In the genomic region with DNA sequence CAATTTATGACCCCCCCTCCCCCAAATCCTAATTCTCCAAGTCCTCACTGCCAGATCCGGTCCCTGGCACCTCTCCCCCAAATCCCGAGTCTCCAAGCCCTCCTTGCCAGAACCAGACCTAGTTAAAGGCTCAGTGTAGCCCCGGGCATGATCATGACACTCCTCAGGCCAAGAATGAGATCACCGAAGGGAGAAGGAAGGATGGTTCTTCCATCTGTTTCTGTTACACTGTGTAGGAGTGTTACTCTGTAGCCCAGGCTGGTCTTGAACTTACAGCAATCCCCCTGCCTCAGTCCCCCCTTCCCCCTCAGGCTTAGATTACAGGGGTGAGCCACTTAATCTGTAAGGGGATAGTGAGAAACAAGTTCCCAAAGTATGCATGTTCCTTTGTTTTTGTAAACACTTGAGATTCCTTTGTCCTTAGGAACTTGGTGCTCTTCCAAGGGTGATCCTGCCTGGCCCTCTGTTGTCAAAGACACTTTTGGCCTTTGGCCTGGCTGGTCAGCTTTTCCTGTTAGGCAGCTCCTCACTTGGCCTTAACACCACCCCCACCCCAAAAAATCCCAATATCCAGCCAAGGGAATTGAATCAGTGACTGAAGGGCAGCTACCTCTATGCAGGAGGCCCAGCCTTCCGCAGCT, we compare ENCODE assay signal across 10 mouse cellular contexts. TPM values are rescaled to one million over a fixed set of nuclear protein-coding genes. Genes with fewer than 3 reads are reported as not detected.
DNase-seq lines count a peak whose midpoint lies in the region; TF ChIP-seq lines count a peak whose summit lies in the region.
"Had no signal": no experiment of that assay in that cellular context is flagged by ENCODE, and none has a peak within 500 bp of the region (broad histone marks: within the 10 kb centered on the region; RNA-seq: fewer than 3 reads in every experiment).

No protein-coding gene starts in this region.

- H3K36me3 ChIP-seq in spleen, adult 2 months (ENCODE audit: control insufficient read depth, insufficient read depth, low read length), result no peaks in the 10 kb centered on the region
- H3K36me3 ChIP-seq in myocyte (ENCODE audit: control insufficient read depth, insufficient read depth), result no peaks in the 10 kb centered on the region
- no peaks in the 10 kb centered on the region for H3K36me3 ChIP-seq in limb, embryonic 10.5 days

- DNase-seq in spleen, adult 2 months (ENCODE audit: low read depth in 1 of 2, low spot score in 2 of 2), result no peak
- DNase-seq in spleen, postnatal 36 days (ENCODE audit: low spot score in 2 of 2), result no peak
- DNase-seq in cerebellum, postnatal 36 days, result peak; percentile 48 to 52
- peak; percentile 36 for DNase-seq in heart, postnatal 4 days
- DNase-seq in right cerebral cortex, postnatal 25 days, result no peak
- DNase-seq in thymus, postnatal 36 days, result no peak
- no peak for DNase-seq in limb, embryonic 10.5 days (ENCODE audit: low spot score)

- no peak overlapping the region for H3K4me3 ChIP-seq in spleen, adult 2 months (ENCODE audit: extremely low read depth, insufficient read depth, insufficient read length)
- no peak overlapping the region for H3K4me3 ChIP-seq in myocyte
- no peak overlapping the region for H3K4me3 ChIP-seq in limb, embryonic 10.5 days

- no peaks in the 10 kb centered on the region for H3K79me2 ChIP-seq in myocyte (ENCODE audit: control insufficient read depth, insufficient read depth)

- no peaks in the 10 kb centered on the region for H3K9me3 ChIP-seq in limb, embryonic 10.5 days (replicated peaks)

- peak overlapping the region; percentile 47 for H3K4me2 ChIP-seq in myocyte (ENCODE audit: low read depth)

- H3ac ChIP-seq in myocyte (ENCODE audit: control insufficient read depth, insufficient read length), result no peak overlapping the region

- peaks cover 11% of the 10 kb centered on the region; the same call in 1 of the 2 replicates for H3K4me1 ChIP-seq in spleen, adult 2 months (ENCODE audit: control insufficient read depth, insufficient read depth, insufficient read length)
- peaks cover 10% of the 10 kb centered on the region for H3K4me1 ChIP-seq in limb, embryonic 10.5 days

- H3K27me3 ChIP-seq in spleen, adult 2 months (ENCODE audit: control insufficient read depth, insufficient read depth, low read length), result no peaks in the 10 kb centered on the region; the same call in 1 of the 2 replicates
- no peaks in the 10 kb centered on the region for H3K27me3 ChIP-seq in myocyte (ENCODE audit: control insufficient read depth, insufficient read depth, insufficient read length)
- H3K27me3 ChIP-seq in limb, embryonic 10.5 days (ENCODE audit: low read depth, poor library complexity, severe bottlenecking), result no peaks in the 10 kb centered on the region

- no peak for TF ChIP-seq CTCF in spleen, adult 2 months (IDR thresholded peaks at IDR 0.05; ENCODE audit: extremely low read depth, insufficient read depth, insufficient read length, insufficient replicate concordance)

- no peak for TF ChIP-seq POLR2A in spleen, adult 2 months (IDR thresholded peaks at IDR 0.05; ENCODE audit: low read depth, low read length)
- TF ChIP-seq POLR2A in myocyte (IDR thresholded peaks at IDR 0.05; ENCODE audit: insufficient read length, low read depth), result no peak

- H3K27ac ChIP-seq in spleen, adult 2 months (ENCODE audit: insufficient read depth, low read length), result 0 out of 2 replicates have a peak overlapping the region, but pooled peaks have one; percentile 38
- H3K27ac ChIP-seq in limb, embryonic 10.5 days, result no peak overlapping the region
- H3K27ac ChIP-seq: kidney, postnatal 0 days had no signal

- WGBS in spleen, adult 2 months, result 83% methylated on average over 5 of the region's 5 CpGs
- 80% methylated on average over 5 of the region's 5 CpGs for whole genome bisulfite sequencing in limb, embryonic 10.5 days

TF ChIP-seq in myocyte, 11 proteins besides CTCF, POLR2A, EP300 and RAD21:
- TF ChIP-seq CEBPB (IDR thresholded peaks at IDR 0.05; ENCODE audit: insufficient read depth, poor library complexity, severe bottlenecking) (no peak), POLR2AphosphoS2 (IDR thresholded peaks at IDR 0.05; ENCODE audit: insufficient read length, low read depth) (no peak), USF1 (IDR thresholded peaks at IDR 0.05; ENCODE audit: low read depth) (no peak), E2F4 (IDR thresholded peaks at IDR 0.05; ENCODE audit: insufficient read depth) (no peak), MYOG (IDR thresholded peaks at IDR 0.05; ENCODE audit: control insufficient read depth in 1 of 3, insufficient read depth in 1 of 3, insufficient read length in 2 of 3, low read depth in 2 of 3) (no peak), SRF (IDR thresholded peaks at IDR 0.05; ENCODE audit: control insufficient read depth, insufficient read length, low read depth) (no peak)

RNA-seq across cellular contexts. Expression of gene Trpm1, which starts 2.8 kb away (rescaled TPM):
- polyA plus RNA-seq in spleen, adult 2 months (2012; rRNA removed), result 0.34 and 0.97 TPM in 2 replicates
- not detected for total RNA-seq in heart, postnatal 4 days (2021)
- polyA plus RNA-seq in myocyte (2012; fragmentation: generic; extraction: Trizol), result 0.17 TPM
- polyA plus RNA-seq in limb, embryonic 10.5 days (2016; fragmentation: Nextera tagmentation; extraction: Ambion mirVana), result 3.6 TPM in 2 replicates
- total RNA-seq: adrenal gland, postnatal 36 days had no signal

Comparison
In these comparisons a context has a peak if more than half of its experiments do, and no peak if none do; other contexts are left out.
1. DNase-seq: peak in cerebellum, postnatal 36 days (2 of 2) and heart, postnatal 4 days (single experiment); none in spleen, adult 2 months (0 of 2), spleen, postnatal 36 days (0 of 2), right cerebral cortex, postnatal 25 days (single experiment), thymus, postnatal 36 days (0 of 2) and limb, embryonic 10.5 days (single experiment).